Mouse (Mus musculus): ENCODE measurements at regions not wholly inside any gene's neighbourhood (a gene's known extent, or its start where the extent isn't known, plus 50 kb on each side); places are given as distances from the start of the nearest gene placed in this dataset.

GRCm38 (mm10) chr14:92764354-92764753, 1126.1 kb downstream of the Pcdh9 start:
- DNase-seq (ENCODE audit: low read depth): peak; percentile 11

- DNase-seq (ENCODE audit: low read depth): no peak
Measured at GRCm38 (mm10) chr14:92754676-92755075, 1135.8 kb downstream of the Pcdh9 start.

DNA sequence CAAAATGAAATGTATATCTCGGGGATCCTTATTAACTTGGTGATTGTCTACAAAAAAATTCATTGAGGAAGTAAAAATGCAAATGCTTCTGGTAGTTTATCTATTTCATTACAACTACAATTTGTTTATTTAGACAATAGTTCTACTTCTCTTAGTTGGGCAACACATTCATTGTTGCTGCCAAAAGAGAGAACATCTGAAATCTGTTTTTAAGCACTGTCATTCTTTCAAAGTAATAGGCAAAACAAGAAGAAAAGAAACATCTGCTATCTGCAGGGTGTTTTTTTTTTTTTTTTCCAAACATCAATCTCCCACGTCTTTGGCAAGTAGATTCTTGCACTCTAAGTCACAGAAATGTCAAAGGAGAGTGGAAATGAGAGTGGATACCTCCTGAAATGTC, 1172.8 kb downstream of the Pcdh9 start:
- no peak for DNase-seq (ENCODE audit: low read depth)

GRCm38 (mm10) chr14:92688151-92688550, 1202.3 kb downstream of the Pcdh9 start:
- no peak for DNase-seq (ENCODE audit: low read depth)

- DNase-seq (ENCODE audit: low read depth): no peak
Measured at GRCm38 (mm10) chr14:92687106-92687505, 1203.4 kb downstream of the Pcdh9 start.

DNA sequence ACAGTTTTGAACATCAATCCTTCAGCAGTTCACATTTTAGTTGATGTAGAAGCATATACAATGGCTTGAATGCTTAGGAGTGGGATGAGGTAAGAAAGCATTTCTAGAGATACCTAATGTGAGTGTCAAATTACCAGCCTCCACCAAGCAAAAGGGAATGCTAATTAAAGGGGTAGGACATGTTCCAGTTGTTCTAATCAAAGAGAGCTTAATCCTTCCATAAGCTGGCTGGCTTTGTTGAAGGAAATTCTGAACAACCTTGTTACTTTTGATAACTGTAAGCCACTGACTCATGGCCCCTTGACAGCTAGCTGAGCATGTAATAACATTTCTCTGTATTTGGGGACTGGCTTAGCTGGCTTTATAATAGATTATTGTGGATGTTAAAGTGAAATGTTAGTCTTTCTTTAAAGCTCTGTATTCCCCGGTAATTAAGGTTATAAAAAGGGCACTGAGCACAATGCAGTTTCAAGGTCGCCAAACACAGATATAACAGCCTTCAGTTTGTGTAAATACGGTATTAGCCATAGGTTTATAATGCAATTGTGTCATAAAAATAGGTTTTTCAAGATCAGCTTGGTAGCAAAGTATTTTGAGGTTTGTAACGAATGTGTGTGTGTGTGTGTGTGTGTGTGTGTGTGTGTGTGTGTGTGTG, 1211.5 kb downstream of the Pcdh9 start:
- DNase-seq (ENCODE audit: low read depth): no peak

DNA sequence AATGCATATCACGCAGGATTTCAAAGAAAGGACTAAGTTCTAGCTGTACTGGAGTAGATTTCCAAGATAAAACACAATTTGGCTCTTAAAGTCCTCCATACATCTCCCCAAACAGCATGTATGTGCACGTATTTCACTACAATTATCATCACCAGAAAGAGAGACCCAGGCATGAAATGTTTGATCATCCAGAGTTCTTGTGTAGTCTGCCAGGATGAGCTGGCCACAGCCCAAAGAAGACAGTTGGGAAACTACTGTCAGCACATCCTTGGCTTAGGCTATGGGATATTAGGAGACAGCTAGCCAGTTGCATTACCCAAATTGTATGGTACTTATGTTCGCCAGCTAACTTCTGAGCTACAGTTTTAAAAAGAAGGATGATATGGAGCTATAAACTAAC, 1216.3 kb downstream of the Pcdh9 start:
- DNase-seq (ENCODE audit: low read depth): no peak
